Comparison of ENCODE assay signal across 8 mouse cellular contexts in the genomic region with DNA sequence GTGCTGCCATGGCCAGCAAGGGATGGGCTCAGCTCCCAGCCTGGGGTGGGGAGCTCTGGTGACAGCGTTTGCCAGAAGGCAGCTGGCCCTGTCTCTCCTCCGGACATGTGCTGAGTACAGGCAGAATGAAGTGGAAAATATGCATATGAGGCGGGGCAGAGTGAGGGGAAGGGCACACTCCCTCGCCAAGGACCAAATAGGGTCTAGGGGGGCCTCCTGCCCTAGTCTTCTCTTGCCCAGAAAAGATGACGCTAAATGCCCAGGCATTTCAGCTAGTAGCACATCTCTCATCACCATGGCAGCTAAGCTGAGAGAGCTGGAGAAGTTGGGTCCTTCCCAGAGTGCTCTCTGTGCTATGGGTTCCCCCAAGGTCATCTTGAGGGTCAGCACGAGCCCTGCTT. TPM values are rescaled to one million over a fixed set of nuclear protein-coding genes. Genes with fewer than 3 reads are reported as not detected.
DNase-seq lines count a peak whose midpoint lies in the region; ATAC-seq lines count a peak whose summit lies in the region.

No protein-coding gene starts in this region.

- H3K27me3 ChIP-seq in kidney, embryonic 15.5 days, result no peaks in the 10 kb centered on the region; the same call in 1 of the 2 replicates

- H3K27ac ChIP-seq in kidney, embryonic 15.5 days, result peak overlapping the region; percentile 51; the same call in 1 of the 2 replicates

- WGBS in kidney, embryonic 15.5 days, result 45% methylated on average over 6 of the region's 6 CpGs

- H3K36me3 ChIP-seq in kidney, embryonic 15.5 days, result no peaks in the 10 kb centered on the region

- no peak overlapping the region for H3K9ac ChIP-seq in kidney, embryonic 15.5 days

- peak; percentile 16 for DNase-seq in ovary, adult 18-20 months (ENCODE audit: low spot score)
- no peak for DNase-seq in ovary, postnatal 14 days (ENCODE audit: low spot score)
- DNase-seq in cerebellum, adult 8-10 months, result peak; percentile 67
- peak; percentile 90 to 91 for DNase-seq in heart, adult 9 months (ENCODE audit: low spot score in 2 of 2)
- DNase-seq in lung, postnatal 25 days (ENCODE audit: low spot score), result peak; percentile 56
- DNase-seq in embryo, embryonic 10.5 days (ENCODE audit: low spot score), result no peak

- peaks cover 8% of the 10 kb centered on the region; the same call in 1 of the 2 replicates for H3K4me1 ChIP-seq in kidney, embryonic 15.5 days

- no peak overlapping the region for H3K4me2 ChIP-seq in kidney, embryonic 15.5 days

- H3K4me3 ChIP-seq in kidney, embryonic 15.5 days (replicated peaks), result no peak overlapping the region

- H3K9me3 ChIP-seq in kidney, embryonic 15.5 days (replicated peaks), result no peaks in the 10 kb centered on the region

- peak; percentile 43; the same call in 1 of the 2 replicates for ATAC-seq in kidney, embryonic 15.5 days (replicated peaks; ENCODE audit: low FRiP score)
- ATAC-seq in activated CD4-positive, CD25-positive, alpha-beta regulatory T cell, adult 4 months, result no peak

RNA-seq across cellular contexts. Expression of a gene that starts 44.1 kb away (rescaled TPM):
- polyA plus RNA-seq in kidney, embryonic 15.5 days (2015; fragmentation: Nextera tagmentation; extraction: Ambion mirVana), result 28.6 and 37.1 TPM in 2 replicates
- polyA plus RNA-seq in activated CD4-positive, CD25-positive, alpha-beta regulatory T cell, adult 4 months (2017; shearing (Covaris generic)), result under 1 TPM; 0.61 to 0.78 TPM

RNA-seq across cellular contexts. Expression of a gene that starts 52.9 kb away (rescaled TPM):
- polyA plus RNA-seq in kidney, embryonic 15.5 days (2015; fragmentation: Nextera tagmentation; extraction: Ambion mirVana), result 11.0 and 14.0 TPM in 2 replicates
- polyA plus RNA-seq in activated CD4-positive, CD25-positive, alpha-beta regulatory T cell, adult 4 months (2017; shearing (Covaris generic)), result not detected

RNA-seq across cellular contexts. Expression of a gene that starts 53.3 kb away (rescaled TPM):
- 1.5 TPM in 2 replicates for polyA plus RNA-seq in kidney, embryonic 15.5 days (2015; fragmentation: Nextera tagmentation; extraction: Ambion mirVana)
- 100 to 1,000 TPM; 194 to 217 TPM for polyA plus RNA-seq in activated CD4-positive, CD25-positive, alpha-beta regulatory T cell, adult 4 months (2017; shearing (Covaris generic))

Comparison
In these comparisons a context has a peak if more than half of its experiments do, and no peak if none do; other contexts are left out.
1. DNase-seq: peak in ovary, adult 18-20 months (single experiment), cerebellum, adult 8-10 months (single experiment), heart, adult 9 months (2 of 2) and lung, postnatal 25 days (single experiment); none in ovary, postnatal 14 days (single experiment) and embryo, embryonic 10.5 days (single experiment).
2. RNA of a gene that starts 44.1 kb away (polyA plus RNA-seq): 28.6 to 37.1 TPM in kidney, embryonic 15.5 days; 0.61 to 0.78 TPM in activated CD4-positive, CD25-positive, alpha-beta regulatory T cell, adult 4 months; every median in the first group is over 10 times any median in the second.
3. RNA of a gene that starts 52.9 kb away (polyA plus RNA-seq): 11.0 to 14.0 TPM in kidney, embryonic 15.5 days; not detected in activated CD4-positive, CD25-positive, alpha-beta regulatory T cell, adult 4 months; every median in the first group is over 10 times any median in the second.
4. RNA of a gene that starts 53.3 kb away (polyA plus RNA-seq): 194 to 217 TPM in activated CD4-positive, CD25-positive, alpha-beta regulatory T cell, adult 4 months; 1.5 TPM in kidney, embryonic 15.5 days; every median in the first group is over 10 times any median in the second.